In the genomic region with DNA sequence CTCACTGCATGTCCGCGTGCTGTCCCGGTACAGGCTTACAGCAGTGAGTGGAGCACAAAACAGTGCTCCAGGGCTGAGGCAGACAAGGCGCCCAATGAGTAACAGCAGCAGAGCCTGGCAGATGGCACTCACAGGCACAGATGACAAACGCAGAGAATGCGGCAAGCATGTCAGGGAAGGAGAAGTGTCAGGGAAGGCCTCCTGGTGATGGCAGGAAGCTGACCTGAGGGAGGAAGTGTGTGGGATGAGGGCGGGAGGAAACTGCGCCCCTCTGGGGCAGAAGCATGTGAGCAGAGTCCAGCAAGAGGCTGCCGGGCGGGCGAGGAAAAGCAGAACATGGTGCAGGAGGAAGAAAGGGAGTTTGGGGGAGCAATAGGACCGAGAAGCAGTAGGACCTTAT, we compare ENCODE assay signal across 9 mouse cellular contexts.
A peak's percentile ranks its signal among the peaks of the same experiment; 100 is the strongest.
DNase-seq lines count a peak whose midpoint lies in the region; ATAC-seq and TF ChIP-seq lines count a peak whose summit lies in the region.
"Had no signal": no experiment of that assay in that cellular context is flagged by ENCODE, and none has a peak within 500 bp of the region (broad histone marks: within the 10 kb centered on the region; RNA-seq: fewer than 3 reads in every experiment).

No protein-coding gene starts in this region.

- no peak for TF ChIP-seq CTCF in liver, postnatal 0 days (IDR thresholded peaks at IDR 0.05; ENCODE audit: low read depth)

- no peak overlapping the region for H3K9ac ChIP-seq in liver, postnatal 0 days (replicated peaks)
- no peak overlapping the region for H3K9ac ChIP-seq in kidney, embryonic 14.5 days (ENCODE audit: low read depth, low read length)
- H3K9ac ChIP-seq: liver, embryonic 13.5 days had no signal

- peaks cover 13% of the 10 kb centered on the region; the same call in 1 of the 2 replicates for H3K36me3 ChIP-seq in liver, postnatal 0 days (replicated peaks; ENCODE audit: insufficient read depth, low read length)
- H3K36me3 ChIP-seq in kidney, embryonic 14.5 days (ENCODE audit: control insufficient read depth, insufficient read depth, low read length) = peaks cover 51% of the 10 kb centered on the region

- peak; percentile 26 to 28 for DNase-seq in left cerebral cortex, postnatal 14 days (ENCODE audit: low spot score in 2 of 2)
- no peak for DNase-seq in left cerebral cortex, adult 11 months (ENCODE audit: low spot score)
- DNase-seq in liver, postnatal 0 days = peak; percentile 26
- no peak for DNase-seq in adrenal gland, postnatal 25 days
- DNase-seq in urinary bladder, postnatal 14 days (ENCODE audit: low spot score) = no peak
- DNase-seq: liver, embryonic 13.5 days had no signal

- ATAC-seq in granulocyte monocyte progenitor cell, adult 5-6 weeks (replicated peaks; ENCODE audit: poor library complexity, severe bottlenecking) = peak; percentile 94
- ATAC-seq in liver, postnatal 0 days = no peak
- ATAC-seq in kidney, embryonic 14.5 days (ENCODE audit: low FRiP score, low TSS enrichment) = no peak

- peak overlapping the region; percentile 61 for H3K27ac ChIP-seq in brown adipose tissue, adult 24 weeks (replicated peaks; ENCODE audit: low read depth, low read length)
- no peak overlapping the region for H3K27ac ChIP-seq in liver, postnatal 0 days (ENCODE audit: low read depth)
- H3K27ac ChIP-seq in kidney, embryonic 14.5 days (ENCODE audit: low read depth, low read length) = no peak overlapping the region
- H3K27ac ChIP-seq: liver, embryonic 13.5 days had no signal

- no peak overlapping the region for H3K4me3 ChIP-seq in brown adipose tissue, adult 24 weeks (ENCODE audit: insufficient read depth, low read depth, low read length)
- no peak overlapping the region for H3K4me3 ChIP-seq in liver, postnatal 0 days (ENCODE audit: low read depth, low read length)
- no peak overlapping the region for H3K4me3 ChIP-seq in kidney, embryonic 14.5 days (ENCODE audit: low read length)
- H3K4me3 ChIP-seq: liver, embryonic 13.5 days had no signal

- TF ChIP-seq EP300 in liver, postnatal 0 days (IDR thresholded peaks at IDR 0.05; ENCODE audit: low read depth) = no peak

- H3K27me3 ChIP-seq in liver, postnatal 0 days (ENCODE audit: insufficient read depth, low read length) = no peaks in the 10 kb centered on the region
- H3K27me3 ChIP-seq in kidney, embryonic 14.5 days (ENCODE audit: control insufficient read depth, insufficient read depth, low read length) = no peaks in the 10 kb centered on the region
- H3K27me3 ChIP-seq: liver, embryonic 13.5 days had no signal

- WGBS in liver, postnatal 0 days (ENCODE audit: insufficient replicate concordance) = 39% methylated on average over 12 of the region's 12 CpGs
- 63% methylated on average over 12 of the region's 12 CpGs for WGBS in kidney, embryonic 14.5 days

- intact Hi-C loops in left cerebral cortex, postnatal 14 days (cut with DNase I) = no loop called here

- H3K4me1 ChIP-seq in brown adipose tissue, adult 24 weeks (ENCODE audit: control insufficient read depth, insufficient read depth, insufficient read length, low read length) = peaks cover 13% of the 10 kb centered on the region
- H3K4me1 ChIP-seq in liver, postnatal 0 days (ENCODE audit: insufficient read depth) = peaks cover 13% of the 10 kb centered on the region; the same call in 1 of the 2 replicates
- no peaks in the 10 kb centered on the region for H3K4me1 ChIP-seq in kidney, embryonic 14.5 days (ENCODE audit: control insufficient read depth, insufficient read depth, low read length)
- H3K4me1 ChIP-seq: liver, embryonic 13.5 days had no signal

- H3K9me3 ChIP-seq in liver, postnatal 0 days (ENCODE audit: low read length) = no peaks in the 10 kb centered on the region
- no peaks in the 10 kb centered on the region for H3K9me3 ChIP-seq in kidney, embryonic 14.5 days (ENCODE audit: control insufficient read depth, low read length)
- H3K9me3 ChIP-seq: liver, embryonic 13.5 days had no signal

- no peak overlapping the region for H3K4me2 ChIP-seq in liver, postnatal 0 days (ENCODE audit: low read depth, low read length)
- H3K4me2 ChIP-seq in kidney, embryonic 14.5 days (replicated peaks; ENCODE audit: low read depth, low read length) = no peak overlapping the region
- H3K4me2 ChIP-seq: liver, embryonic 13.5 days had no signal

Comparison
In these comparisons a context has a peak if more than half of its experiments do, and no peak if none do; other contexts are left out.
1. DNase-seq: peak in left cerebral cortex, postnatal 14 days (2 of 2) and liver, postnatal 0 days (single experiment); none in left cerebral cortex, adult 11 months (single experiment), adrenal gland, postnatal 25 days (single experiment) and urinary bladder, postnatal 14 days (single experiment).